Mouse (Mus musculus) forebrain, embryonic 10.5 days (tissue): ENCODE results near the gene Trh. TPM values are rescaled to one million over a fixed set of nuclear protein-coding genes. Genes with fewer than 3 reads are reported as not detected.

Experiments
- DNase-seq: peaks from one replicate; pipeline ENCODE4 v3.0.0-alpha.2; 2017; ENCODE audit warnings: low spot score; ENCODE audit errors: extremely low spot score
- H3K27ac ChIP-seq: fragments of 300-500 bp; sonication (generic); 2 replicates; pipeline ENCODE4 v1.5.1; 2016; ENCODE audit warnings: mild to moderate bottlenecking
- H3K27me3 ChIP-seq: fragments of 300-500 bp; sonication (generic); 2 replicates; pipeline ENCODE4 v1.6.1; 2016; ENCODE audit warnings: mild to moderate bottlenecking; ENCODE audit not compliant: poor library complexity, severe bottlenecking
- H3K36me3 ChIP-seq: fragments of 300-500 bp; sonication (generic); replicated peaks from 2 replicates; pipeline ENCODE4 v1.6.1; 2016; ENCODE audit warnings: mild to moderate bottlenecking, moderate library complexity
- H3K4me1 ChIP-seq: fragments of 300-500 bp; sonication (generic); 2 replicates; pipeline ENCODE4 v1.6.1; 2016
- H3K4me3 ChIP-seq: fragments of 300-500 bp; sonication (generic); 2 replicates; pipeline ENCODE4 v1.5.1; 2016; ENCODE audit warnings: mild to moderate bottlenecking, moderate library complexity
- H3K9me3 ChIP-seq: fragments of 300-500 bp; sonication (generic); 2 replicates; pipeline ENCODE4 v1.6.1; 2016; ENCODE audit warnings: mild to moderate bottlenecking, moderate library complexity
- WGBS: fragments of 180-500 bp; shearing (Covaris S2); methylation state at CpG from one replicate; pipeline ENCODE4 v1.1.7; 2016; 5-methylcytosine and 5-hydroxymethylcytosine counted together
- polyA plus RNA-seq: library from polyadenylated mRNA; unstranded; fragments of >200 nt; fragmentation: Nextera tagmentation; extraction: Ambion mirVana; gene quantifications from 2 replicates; pipeline ENCODE4 v1.2.1, GENCODE M21; 2016

Gene Trh
- polyA plus RNA-seq: 0.80 and 1.2 TPM in 2 replicates

- no peaks in the 10 kb centered on the region for H3K9me3 ChIP-seq
- H3K27me3 ChIP-seq: peaks cover 70% of the 10 kb centered on the region
- peak within 1 kb of the TSS; percentile 54 for H3K4me3 ChIP-seq
- DNase-seq: peak; percentile 23
- 1% methylated on average over 31 of the region's 31 CpGs for WGBS
- H3K36me3 ChIP-seq: no peaks in the 10 kb centered on the region
- peak within 1 kb of the TSS; percentile 75; the same call in 1 of the 2 replicates for H3K27ac ChIP-seq
- H3K4me1 ChIP-seq: peaks cover 42% of the 10 kb centered on the region
These were observed at the start of gene Trh for GRCm38 (mm10) chr6:92244591-92244990. Trh (minus strand) TSS chr6:92244650.

DNA sequence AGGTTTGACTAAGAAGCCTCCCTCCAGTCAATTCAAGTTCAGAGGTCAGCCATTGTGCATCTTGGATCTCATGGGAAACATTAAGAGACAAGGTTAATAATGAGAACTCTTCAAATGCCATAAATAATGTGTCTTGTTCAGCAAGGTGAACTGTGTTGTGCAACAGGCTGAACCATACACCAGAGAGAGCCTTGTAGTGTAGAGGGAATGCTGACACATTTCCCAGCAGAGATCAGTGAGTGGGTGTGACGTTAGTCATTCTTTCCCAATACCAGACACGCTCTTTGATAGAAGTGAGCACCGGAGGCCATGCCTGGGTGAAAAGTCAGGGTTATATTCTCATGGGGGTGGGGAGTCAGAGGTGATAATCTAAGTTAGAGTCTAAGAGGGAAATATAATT is 46.4 kb upstream of the Trh start:
- H3K27me3 ChIP-seq: no peaks in the 10 kb centered on the region
- no peaks in the 10 kb centered on the region for H3K36me3 ChIP-seq
- WGBS: 88% methylated on average over 3 of the region's 3 CpGs
- H3K27ac ChIP-seq: no peak overlapping the region
- no peak overlapping the region for H3K4me3 ChIP-seq
- no peaks in the 10 kb centered on the region for H3K4me1 ChIP-seq
- DNase-seq: no peak
- no peaks in the 10 kb centered on the region for H3K9me3 ChIP-seq

DNA sequence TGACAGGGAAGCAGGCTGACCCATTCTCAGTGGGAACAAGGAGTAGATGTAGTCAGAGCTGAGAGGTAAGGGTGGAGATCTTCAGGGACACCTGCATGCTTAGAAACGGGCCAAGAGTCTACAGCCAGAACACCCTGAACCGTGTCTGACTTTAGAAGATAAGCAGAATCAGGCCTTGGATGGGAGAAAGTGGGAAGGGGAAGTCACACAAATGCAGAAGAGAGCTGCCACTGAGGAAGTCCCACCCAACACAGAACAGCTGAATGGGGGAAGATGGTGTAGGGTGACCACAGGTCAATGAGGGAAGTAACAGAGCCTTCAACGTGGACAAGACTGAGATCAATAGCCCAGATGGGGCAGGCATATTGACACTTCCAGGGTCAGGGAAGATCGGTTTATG is 42.4 kb upstream of the Trh start:
- no peak overlapping the region for H3K4me3 ChIP-seq
- no peaks in the 10 kb centered on the region for H3K36me3 ChIP-seq
- 59% methylated on average over 4 of the region's 4 CpGs for WGBS
- no peaks in the 10 kb centered on the region for H3K27me3 ChIP-seq
- H3K9me3 ChIP-seq: no peaks in the 10 kb centered on the region
- H3K4me1 ChIP-seq: no peaks in the 10 kb centered on the region
- no peak overlapping the region for H3K27ac ChIP-seq
- no peak for DNase-seq

DNA sequence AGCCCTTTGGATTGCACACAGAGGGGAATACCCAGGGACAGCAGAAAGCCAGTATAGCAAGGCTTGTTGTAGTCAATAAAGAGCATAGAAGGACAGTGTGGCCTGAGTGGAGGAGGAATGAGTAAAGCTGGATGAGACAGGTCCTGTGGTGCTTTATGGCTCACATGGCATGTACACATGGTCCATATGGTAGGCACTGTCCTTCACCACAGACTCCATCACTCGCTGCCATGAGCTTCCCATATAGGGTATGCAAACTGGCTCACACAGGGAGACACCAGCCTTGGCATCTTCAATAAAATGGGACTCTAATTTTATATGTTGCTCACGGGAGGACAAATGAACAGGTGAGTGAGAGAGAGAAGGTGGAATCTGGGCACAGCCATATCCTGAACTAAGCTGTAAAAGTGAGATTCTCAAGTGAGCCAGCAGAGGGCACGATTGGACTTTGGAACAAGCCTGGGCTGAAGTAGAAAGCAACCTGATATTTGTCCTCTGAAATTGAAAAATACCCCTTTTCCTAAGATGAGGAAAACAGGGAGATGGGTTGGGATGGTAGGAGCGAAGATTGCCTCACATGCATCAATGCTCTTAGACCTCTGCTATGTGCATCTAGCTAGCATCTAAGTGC is 41.9 kb upstream of the Trh start:
- 38% methylated on average over 4 of the region's 4 CpGs for WGBS
- H3K27ac ChIP-seq: no peak overlapping the region

DNA sequence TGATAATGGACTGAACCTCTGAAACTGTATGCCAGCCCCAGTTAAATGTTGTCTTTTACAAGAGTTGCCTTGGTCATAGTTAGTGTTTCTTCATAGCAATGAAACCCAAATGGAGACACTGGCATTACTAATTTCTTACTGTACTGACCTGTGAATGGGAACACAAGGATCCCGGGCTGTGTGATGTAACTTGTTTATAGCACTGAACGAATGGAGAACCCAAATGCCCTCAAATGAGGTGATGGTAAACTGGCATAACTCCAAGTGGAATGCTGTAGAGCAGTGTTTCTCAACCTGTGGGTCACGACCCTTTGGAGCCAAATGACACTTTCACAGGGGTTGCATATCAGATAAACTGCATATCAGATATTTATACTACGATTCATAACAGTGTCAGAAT is 41.1 kb upstream of the Trh start:
- DNase-seq: no peak
- Histone ChIP-seq H3K27ac (no peak overlapping the region), H3K36me3 (no peaks in the 10 kb centered on the region), H3K4me3 (no peak overlapping the region), H3K27me3 (no peaks in the 10 kb centered on the region), H3K9me3 (no peaks in the 10 kb centered on the region), H3K4me1 (no peaks in the 10 kb centered on the region)
- 84% methylated on average over 4 of the region's 4 CpGs for WGBS

More for the DNA sequence above, 41.9 kb upstream of the Trh start:
- H3K27me3 ChIP-seq: no peaks in the 10 kb centered on the region
- no peaks in the 10 kb centered on the region for H3K4me1 ChIP-seq
- no peaks in the 10 kb centered on the region for H3K36me3 ChIP-seq
- no peak overlapping the region for H3K4me3 ChIP-seq
- DNase-seq: peak; percentile 61
- no peaks in the 10 kb centered on the region for H3K9me3 ChIP-seq

DNA sequence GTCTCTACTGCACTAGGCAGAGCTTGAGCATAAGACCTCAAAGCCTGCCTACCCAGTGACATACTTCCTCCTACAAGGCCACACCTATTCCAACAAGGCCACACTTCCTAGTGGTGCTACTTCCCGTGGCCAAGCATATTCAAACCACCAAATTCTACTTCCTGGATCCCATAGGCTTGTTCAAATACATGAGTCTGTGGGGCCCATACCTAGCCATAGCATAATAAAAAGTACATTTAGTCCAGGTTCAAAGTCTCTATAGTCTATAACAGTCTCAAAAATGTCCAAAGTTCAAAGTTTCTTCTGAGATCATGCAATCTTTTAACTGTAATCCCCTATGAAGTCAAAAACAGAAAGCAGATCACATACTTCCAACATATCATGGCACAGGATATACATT is 32.7 kb upstream of the Trh start:
- WGBS: 83% methylated on average over 1 of the region's 1 CpGs
- Histone ChIP-seq H3K4me1 (peaks cover 7% of the 10 kb centered on the region), H3K9me3 (no peaks in the 10 kb centered on the region), H3K27me3 (no peaks in the 10 kb centered on the region), H3K4me3 (no peak overlapping the region), H3K36me3 (no peaks in the 10 kb centered on the region), H3K27ac (no peak overlapping the region)
- DNase-seq: no peak

- no peaks in the 10 kb centered on the region for H3K9me3 ChIP-seq
- peaks cover 10% of the 10 kb centered on the region for H3K4me1 ChIP-seq
- no peak overlapping the region for H3K4me3 ChIP-seq
- H3K27ac ChIP-seq: no peak overlapping the region
- H3K36me3 ChIP-seq: no peaks in the 10 kb centered on the region
- no peaks in the 10 kb centered on the region for H3K27me3 ChIP-seq
- no peak for DNase-seq
- WGBS: 77% methylated on average over 6 of the region's 6 CpGs
These were observed 29.3 kb upstream of the Trh start for GRCm38 (mm10) chr6:92273652-92274322.

DNA sequence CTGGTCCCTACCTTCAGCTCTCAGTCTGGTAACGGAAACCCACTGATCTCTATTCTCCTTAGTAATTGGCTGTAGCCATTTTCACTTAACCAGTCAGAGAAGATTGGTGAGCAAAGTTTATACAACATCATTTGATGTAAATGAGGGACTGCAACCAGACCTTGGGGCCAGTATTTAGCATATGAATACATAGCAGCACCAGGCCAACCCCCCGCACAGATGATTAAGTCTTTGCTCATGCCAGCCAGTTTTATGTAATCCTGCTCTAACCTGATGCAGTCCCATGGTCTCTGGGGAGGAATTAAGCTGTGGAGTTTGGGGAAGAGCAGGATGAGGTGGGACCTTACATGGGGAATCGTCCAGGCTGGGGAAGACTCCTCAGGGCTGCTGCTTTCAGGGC is 28.2 kb upstream of the Trh start:
- no peak overlapping the region for H3K27ac ChIP-seq
- 66% methylated on average over 3 of the region's 3 CpGs for WGBS
- no peak for DNase-seq
- H3K4me1 ChIP-seq: peaks cover 10% of the 10 kb centered on the region
- no peak overlapping the region for H3K4me3 ChIP-seq
- no peaks in the 10 kb centered on the region for H3K9me3 ChIP-seq
- no peaks in the 10 kb centered on the region for H3K36me3 ChIP-seq
- H3K27me3 ChIP-seq: no peaks in the 10 kb centered on the region

- no peaks in the 10 kb centered on the region for H3K36me3 ChIP-seq
- 15% methylated on average over 4 of the region's 4 CpGs for WGBS
- no peaks in the 10 kb centered on the region for H3K27me3 ChIP-seq
- peaks cover 13% of the 10 kb centered on the region for H3K4me1 ChIP-seq
- H3K27ac ChIP-seq: no peak overlapping the region
- H3K4me3 ChIP-seq: no peak overlapping the region
- peak; percentile 79 for DNase-seq
- no peaks in the 10 kb centered on the region for H3K9me3 ChIP-seq
These were observed 24.6 kb upstream of the Trh start for GRCm38 (mm10) chr6:92269019-92269418.

DNA sequence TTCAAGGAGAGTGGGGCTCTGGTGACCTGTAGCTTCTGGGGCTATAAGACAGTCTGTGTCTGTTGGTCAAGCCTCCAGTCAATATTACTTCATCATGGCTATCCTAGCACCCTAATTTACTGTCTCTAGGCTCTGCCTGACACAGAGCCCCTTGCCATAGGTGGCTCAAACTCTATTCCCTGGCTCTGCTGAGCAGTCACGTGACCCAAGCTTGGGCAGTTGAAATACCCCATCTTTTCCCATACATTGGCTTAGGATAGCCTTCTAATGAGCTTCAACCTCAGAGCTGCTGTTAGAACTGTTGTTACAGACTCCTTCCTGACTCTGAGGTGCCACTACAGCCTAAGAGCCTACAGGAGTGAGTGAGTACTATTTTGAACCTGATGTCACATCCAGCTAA is 23.6 kb upstream of the Trh start:
- H3K9me3 ChIP-seq: no peaks in the 10 kb centered on the region
- H3K27me3 ChIP-seq: no peaks in the 10 kb centered on the region
- no peak overlapping the region for H3K27ac ChIP-seq
- no peak for DNase-seq
- H3K4me1 ChIP-seq: peaks cover 14% of the 10 kb centered on the region
- H3K4me3 ChIP-seq: no peak overlapping the region
- WGBS: 64% methylated on average over 1 of the region's 1 CpGs
- no peaks in the 10 kb centered on the region for H3K36me3 ChIP-seq

- WGBS: 81% methylated on average over 4 of the region's 4 CpGs
- Histone ChIP-seq H3K36me3 (no peaks in the 10 kb centered on the region), H3K27ac (no peak overlapping the region), H3K27me3 (no peaks in the 10 kb centered on the region), H3K4me1 (peaks cover 4% of the 10 kb centered on the region; the same call in 1 of the 2 replicates), H3K9me3 (no peaks in the 10 kb centered on the region), H3K4me3 (no peak overlapping the region)
- DNase-seq: no peak
These were observed 16.9 kb upstream of the Trh start for GRCm38 (mm10) chr6:92261162-92261843.

DNA sequence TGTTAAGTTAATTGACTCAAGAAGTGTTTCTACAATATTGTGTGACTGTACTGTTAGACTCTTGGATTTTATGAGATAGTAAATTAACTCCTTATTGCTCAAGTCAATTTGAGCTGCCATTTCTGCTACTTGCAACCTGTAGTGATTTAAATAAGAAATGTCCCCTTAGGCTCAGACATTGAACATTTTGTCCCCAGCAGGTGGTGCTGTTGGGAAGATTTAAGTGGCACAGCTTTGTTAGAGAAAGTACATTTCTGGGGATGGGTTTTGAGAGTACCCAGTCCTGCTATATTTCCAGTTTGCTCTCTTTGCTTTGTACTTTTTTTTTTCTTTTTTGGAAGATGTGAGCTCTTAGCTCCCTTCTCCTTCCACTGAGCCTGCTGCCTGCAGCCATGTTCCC is 10.9 kb upstream of the Trh start:
- Histone ChIP-seq H3K9me3 (peaks cover 6% of the 10 kb centered on the region; the same call in 1 of the 2 replicates), H3K27me3 (no peaks in the 10 kb centered on the region), H3K27ac (no peak overlapping the region), H3K4me1 (no peaks in the 10 kb centered on the region), H3K4me3 (no peak overlapping the region), H3K36me3 (no peaks in the 10 kb centered on the region)
- no peak for DNase-seq

- H3K36me3 ChIP-seq: no peaks in the 10 kb centered on the region
- H3K9me3 ChIP-seq: peaks cover 6% of the 10 kb centered on the region; the same call in 1 of the 2 replicates
- no peak overlapping the region for H3K27ac ChIP-seq
- DNase-seq: no peak
- 82% methylated on average over 3 of the region's 3 CpGs for WGBS
- no peak overlapping the region for H3K4me3 ChIP-seq
- no peaks in the 10 kb centered on the region for H3K4me1 ChIP-seq
- H3K27me3 ChIP-seq: peaks cover 7% of the 10 kb centered on the region
These were observed 8.9 kb upstream of the Trh start for GRCm38 (mm10) chr6:92253253-92253870.
